Mouse (Mus musculus) spleen, adult 18-20 months (tissue): ENCODE measurements around the gene Cfb.

ENCODE experiments used
- DNase-seq, 2 experiments: peaks; one replicate each; pipeline ENCODE4 v3.0.0; 2022; ENCODE audit warnings: mixed read lengths in 2 of 2

Cfb gene

DNA sequence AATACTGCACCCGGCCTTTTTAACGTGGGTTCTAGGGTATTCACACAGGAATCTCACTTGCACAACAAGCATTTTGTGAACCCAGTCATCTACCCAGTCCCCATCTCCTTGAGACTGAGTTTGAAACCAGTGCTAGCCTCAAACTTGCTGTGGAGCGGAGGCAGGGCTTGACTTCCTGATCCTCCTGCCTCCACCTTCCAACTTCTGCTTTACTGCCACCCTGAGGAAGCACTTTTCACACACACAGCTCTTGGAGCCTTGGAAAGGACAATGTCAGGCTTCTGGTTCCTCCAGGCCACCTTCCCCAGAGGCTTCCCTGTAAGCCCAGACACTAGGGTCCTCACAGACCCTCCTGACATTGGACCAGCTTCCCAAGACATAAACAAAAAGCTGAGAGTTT lies 21.0 kb upstream of the Cfb start:
- no peak for DNase-seq

DNA sequence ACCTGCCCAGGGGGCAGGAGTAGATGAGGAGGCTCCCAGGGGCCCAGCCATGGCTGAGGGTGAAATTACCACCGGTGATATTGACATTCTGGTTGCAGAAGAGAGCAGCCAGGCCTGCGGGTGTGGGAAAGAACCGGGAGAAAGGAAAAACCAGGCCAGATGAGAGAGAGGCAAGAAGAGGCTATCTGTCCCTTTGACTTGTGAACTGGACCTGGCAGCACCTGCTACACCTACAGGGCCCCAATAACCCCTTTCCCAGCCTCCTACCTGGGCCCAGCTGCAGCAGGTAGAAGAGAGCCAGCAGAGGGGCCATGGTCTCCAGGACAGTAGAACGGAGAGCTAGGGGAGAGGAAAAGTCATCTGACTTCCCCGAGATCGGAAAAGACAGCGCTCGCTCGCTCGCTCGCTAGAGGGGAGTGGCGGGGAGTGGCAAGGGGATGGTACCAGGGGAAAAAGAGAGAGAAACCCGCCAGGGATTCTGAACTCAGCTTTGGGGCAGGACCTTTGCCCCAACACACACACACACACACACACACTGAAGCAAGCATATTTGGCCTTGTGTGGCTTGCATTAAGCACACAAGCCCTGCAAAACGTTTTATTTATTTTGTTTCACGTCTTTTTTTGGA lies 19.5 kb upstream of the Cfb start, which contains the start of gene Gm20547:
Gene Gm20547, minus strand, starts transcription at position 360 of the 628 bp plus-strand sequence.
- DNase-seq = no peak

DNA sequence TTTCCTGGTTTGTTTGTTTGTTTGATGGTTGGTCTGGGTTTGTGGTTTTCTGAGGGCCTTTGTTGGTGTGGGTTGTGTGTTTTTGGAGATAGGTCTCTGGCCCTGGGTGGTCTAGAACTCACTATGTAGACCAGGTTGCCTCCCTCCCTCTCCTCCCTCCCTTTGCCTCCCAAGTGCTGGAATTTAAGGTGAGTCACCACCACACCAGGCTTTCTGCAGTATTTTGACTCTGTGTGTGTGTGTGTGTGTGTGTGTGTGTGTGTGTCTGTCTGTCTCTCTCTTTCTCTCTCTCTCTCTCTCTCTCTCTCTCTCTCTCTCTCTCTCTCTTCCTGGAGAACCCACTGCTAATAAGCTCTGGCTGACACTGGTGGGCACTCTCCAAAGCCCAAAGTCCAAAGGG lies 18.8 kb upstream of the Cfb start:
- no peak for DNase-seq

DNA sequence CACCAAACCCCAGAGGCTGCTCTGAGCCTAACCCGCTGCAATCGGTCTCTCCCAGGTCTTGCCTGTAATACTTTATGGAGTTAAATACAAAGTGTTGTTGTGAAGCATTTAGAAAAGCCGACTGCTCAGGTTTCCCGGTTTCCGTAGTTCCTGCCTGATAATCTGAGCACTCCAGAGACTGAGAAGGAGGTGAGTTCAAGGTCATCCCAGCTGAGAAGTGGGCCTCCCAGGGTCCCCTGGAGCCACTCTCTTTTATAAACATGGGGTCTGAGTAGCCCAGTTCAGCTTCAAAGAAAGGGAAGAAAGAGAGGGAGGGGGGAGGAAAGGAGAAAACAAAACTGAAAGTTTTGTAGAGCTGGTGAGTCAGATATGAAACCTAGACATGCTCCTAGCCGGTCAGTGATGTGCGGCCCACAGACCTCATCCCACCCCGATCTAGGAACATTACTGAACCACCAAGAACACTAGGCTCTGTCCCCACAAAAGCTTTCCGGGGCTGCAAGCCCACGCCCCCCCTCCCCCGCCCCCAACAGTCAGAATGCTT lies 17.1 kb upstream of the Cfb start, which contains the start of gene Zbtb12:
Gene Zbtb12, plus strand, starts transcription at position 148 of the 544 bp plus-strand sequence.
- no peak for DNase-seq

DNA sequence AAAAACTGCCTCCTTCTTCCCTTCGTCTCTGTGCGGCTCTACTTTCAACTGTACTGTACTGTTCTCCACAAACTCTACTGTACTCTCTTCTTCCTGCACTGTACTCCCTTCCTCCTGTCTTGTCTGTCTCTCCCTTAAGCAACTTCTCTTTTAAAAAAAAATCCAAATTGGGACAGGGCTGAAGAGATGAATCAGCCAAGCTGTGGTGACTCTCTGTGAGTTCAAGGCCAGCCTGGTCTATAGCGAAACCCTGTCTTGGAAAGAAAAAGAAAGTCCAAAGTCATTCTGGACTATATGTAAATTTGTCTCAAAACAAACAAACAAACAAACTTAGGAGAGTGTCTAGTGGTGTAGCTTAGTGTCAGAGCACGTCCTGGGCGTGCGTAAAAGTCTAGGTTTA lies 12.0 kb upstream of the Cfb start:
- DNase-seq = no peak

DNA sequence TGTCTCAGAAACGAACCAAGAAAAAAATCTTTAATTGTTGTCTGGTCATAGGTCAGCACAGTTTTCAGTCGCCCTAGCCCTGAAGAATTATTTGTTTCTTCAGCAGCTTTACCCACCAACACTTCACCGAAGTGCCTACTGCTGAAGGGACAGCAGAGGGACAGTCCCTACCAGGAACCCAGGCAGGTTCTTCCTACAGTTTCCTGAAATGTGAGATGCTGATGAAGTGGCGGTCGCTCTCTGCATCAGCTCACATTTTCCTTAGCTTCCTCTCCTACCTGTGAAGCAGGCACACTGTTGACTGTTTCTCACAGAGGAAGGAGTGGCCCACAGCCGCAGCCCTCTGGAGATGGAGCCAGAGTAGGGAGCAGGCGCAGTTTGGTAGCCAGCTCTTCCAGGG lies 3.7 kb upstream of the Cfb start:
- DNase-seq = no peak

DNA sequence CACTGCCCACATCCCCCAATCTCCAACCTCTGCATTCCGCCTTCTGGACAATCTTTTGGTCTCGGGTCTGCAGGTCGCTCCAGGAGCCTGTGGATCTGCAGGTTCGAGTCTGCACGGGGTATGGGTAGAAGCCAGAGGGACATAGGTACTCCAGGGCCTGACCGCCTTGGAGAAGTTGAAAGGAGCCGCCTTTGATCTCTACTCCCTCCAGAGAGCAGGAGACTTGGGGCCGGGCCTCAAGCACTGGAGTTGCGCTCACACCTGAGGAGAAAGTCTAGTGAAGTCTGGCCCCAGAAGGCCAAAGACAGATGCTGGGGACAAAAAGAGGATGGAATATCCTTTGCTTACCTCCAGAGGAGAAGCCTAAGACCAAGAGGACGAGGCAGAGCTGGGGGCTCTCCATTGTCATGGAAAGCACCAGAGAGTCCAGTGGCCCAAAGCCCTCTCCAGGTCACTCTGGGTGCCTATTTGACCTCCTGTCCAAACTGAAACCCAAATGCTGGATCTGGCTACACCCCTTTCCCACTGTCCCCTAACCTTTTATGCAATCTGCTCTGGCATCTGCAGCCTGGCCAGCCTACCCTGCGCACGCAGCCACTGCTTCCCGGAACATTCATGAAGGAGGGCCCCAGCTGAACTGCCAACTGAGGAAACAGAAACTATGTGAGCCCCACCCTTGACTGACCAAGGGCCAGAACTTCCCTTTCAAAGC lies 458 bp downstream of the Cfb start:
- DNase-seq = no peak

DNA sequence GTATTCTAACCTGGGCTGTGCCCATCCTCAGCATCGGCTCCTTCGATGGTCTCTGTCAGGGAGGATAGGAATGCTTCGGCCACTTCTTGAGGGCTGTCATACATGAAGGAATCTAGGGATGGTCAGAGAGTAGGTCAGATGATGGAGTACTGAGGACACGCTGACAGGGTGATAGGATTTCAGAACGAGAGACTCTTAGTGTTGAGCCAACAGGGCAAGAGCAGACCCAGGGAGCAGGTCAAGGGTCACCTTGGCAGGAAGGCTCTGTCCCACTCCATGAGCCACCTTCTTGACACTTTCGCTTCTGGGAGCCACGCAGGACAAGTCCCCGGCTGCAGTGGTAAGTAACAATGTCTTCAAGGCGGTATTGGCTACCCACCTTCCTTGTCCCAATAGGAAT lies 1.8 kb downstream of the Cfb start:
- DNase-seq = no peak

DNA sequence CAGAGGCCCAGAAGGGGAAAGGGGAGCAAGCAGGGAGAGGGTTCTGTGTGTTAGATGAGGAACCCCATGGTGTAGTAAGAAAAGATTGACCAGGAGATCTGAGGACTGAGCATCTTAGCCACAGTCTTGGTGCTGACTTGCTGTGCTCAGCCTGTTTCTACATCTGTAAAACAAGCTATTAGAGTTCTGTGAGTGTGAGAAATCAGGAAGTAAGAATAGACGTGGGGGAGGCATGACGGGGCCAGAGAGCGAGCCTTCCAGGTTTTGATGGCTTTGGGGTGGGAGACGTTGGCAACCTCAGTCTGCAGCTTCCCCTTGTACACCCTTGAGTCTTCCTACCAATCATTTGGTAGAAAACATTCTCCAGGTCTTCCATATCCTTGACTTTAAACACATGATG lies 3.6 kb downstream of the Cfb start:
- no peak for DNase-seq

DNA sequence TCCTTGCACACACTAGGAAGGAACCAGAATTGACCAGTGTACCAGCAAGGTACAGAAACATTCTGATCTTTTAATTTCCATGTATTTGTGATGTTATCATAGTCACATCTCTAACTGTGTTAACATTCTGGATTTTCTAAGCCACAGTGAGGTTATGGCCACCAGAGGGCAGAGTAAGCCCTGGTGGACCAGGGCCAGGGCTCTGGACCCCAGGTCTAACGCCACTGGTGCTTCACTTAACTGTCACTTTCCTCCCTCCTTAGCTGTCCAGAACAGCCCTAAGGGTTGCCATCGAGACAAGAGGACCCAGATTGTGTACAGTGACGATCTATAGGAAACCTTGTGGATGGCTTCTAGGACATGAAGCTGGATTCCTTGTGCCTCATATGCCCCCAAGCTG lies 6.5 kb downstream of the Cfb start:
- peak in 1 of 2 experiments; percentile 67 for DNase-seq

DNA sequence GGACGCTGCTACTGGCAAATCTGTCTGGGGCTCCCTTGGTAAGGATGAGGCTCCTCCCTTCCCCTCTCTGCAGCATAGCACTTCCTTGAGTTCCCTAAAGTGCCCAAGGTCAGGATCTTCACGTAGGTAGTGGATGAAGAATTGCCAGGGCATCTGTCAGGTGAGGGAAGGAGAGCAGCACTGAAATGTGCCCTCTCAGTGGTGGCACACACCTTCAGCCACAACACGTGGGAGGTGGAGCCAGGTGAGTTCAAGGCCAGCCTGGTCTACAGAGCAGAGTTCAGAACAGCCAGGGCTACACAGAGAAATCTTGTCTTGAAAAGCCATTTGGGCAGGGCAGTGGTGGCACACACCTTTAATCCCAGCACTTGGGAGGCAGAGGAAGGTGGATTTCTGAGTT lies 7.6 kb downstream of the Cfb start:
- no peak for DNase-seq

DNA sequence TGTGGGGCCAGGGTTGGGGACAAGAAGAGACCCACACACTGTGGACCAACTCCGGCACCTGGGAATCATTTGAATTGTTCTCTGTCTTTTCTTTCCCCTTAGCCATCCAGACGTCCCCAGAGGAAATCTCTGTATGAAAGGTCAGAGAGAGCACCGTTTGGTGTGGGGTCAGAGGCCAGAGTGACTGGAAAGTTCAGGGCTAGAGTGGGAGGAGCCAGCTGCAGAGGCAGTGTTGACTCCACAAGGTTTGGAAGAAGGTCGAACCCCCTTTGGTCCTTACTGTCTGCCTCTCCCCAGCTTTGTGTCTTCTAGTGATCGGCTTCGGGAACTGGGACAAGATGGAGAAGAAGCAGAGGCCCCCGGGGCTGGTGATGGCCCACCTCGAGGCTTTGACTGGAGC lies 8.8 kb downstream of the Cfb start:
- no peak for DNase-seq

DNA sequence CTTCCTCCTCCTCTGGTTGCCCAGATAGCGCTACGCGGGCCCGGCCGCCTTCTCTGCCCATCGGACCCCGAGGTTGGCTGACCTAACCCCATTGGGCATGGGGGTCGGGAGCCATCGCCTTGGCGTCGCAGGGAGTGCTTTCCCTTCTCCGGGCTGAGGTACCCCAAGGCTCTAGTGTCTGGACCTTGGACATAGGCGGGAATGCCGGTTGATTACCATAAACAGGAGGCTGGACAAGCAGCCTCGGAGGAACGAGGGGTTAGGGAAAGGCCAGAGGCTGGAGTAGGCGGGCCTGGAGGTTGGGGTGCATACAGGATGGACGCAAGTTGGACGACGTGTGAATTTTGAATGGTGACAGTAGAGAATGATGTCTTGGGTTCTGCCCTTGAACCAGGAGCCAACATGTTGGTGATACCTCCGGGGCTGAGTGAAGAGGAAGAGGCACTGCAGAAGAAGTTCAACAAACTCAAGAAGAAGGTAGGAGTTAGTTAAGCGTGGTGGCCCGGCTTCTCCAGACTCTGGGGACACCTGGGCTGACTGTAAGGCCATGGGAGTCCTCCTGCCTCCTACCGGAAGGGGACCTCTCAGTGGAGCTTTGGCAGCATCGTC lies 11.7 kb downstream of the Cfb start:
- DNase-seq = no peak

DNA sequence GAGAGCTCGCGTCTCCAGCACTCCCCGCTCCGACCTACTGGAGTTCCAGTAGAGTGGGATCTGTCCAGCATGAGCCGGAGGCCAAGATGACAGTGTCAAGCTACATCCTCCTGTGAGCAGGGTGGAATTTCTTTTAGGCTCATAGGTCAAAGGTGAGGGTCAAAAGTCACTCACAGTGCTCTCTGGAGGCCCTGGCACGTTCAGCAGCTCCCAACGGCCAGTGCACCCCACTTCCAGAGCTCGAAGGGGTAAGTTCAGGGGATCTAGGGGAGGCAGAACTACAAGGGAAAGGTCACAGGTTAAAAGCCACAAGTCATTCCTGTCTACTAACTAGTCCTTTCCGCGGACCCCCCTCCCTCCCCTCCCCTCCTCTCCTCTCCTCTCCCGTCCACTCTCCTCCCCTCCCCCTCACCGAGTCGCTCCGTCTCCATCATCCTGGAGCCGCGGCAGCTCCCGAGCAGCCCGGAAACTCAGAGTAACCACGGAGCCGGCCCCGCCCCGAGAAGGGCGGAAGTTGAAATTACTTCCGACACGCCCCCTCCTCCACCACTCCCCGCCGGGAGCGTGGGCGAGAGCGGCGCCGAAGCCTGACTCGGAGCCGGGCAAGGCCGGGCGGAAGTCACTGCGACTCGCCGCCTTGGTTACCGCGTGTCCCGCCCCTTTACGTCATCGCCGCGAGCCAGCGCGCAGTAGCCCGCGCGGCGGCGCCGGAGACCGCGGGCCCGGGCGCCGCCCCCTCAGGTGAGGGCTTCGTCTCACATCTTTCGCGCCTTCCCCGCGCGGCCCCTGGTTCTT lies 12.4 kb downstream of the Cfb start, which contains the start of the genes Skiv2l and Nelfe:
Gene Skiv2l, minus strand, starts transcription at position 489 of the 795 bp plus-strand sequence.
Gene Nelfe, plus strand, starts transcription at position 670 of the 795 bp plus-strand sequence.
- peak; percentile 97 for DNase-seq

DNA sequence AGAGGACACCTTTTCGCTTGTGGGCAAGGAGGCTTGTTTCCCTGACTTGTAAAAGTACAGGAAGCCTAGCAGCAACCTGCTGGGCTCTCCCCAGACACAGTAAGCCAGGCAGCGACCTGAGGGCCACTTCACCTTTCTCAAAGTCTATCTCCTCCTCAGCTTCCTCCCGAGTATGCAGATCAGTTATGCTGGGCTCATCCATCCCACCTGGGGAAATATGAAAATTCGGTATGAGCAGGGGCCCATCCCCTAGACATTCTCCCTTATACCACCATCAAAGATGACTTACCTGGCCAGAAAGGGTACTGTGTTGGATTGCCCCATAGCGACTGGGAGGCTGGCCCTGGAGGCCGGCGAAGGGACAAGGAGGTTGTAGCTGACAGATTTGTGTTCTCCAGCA lies 14.7 kb downstream of the Cfb start:
- DNase-seq = no peak

DNA sequence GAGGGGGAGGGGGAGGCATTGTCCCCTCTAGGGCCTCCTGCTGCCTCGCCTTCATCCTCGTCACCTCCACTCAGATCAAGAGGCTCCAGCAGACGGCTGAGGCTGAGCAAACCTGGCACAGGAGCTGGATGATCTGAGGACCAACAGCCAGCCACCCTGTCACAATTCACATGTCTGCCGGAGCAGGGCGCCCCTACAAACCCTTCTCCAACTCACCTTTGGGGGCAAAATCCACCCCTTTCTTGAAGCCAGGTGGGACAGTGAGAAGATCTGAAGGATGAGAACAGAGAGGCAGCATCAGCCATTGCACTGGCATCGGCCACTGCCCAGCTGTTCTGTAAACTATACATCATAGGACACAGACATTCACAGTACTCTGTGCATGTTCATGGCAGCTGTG lies 15.1 kb downstream of the Cfb start:
- DNase-seq = no peak

DNA sequence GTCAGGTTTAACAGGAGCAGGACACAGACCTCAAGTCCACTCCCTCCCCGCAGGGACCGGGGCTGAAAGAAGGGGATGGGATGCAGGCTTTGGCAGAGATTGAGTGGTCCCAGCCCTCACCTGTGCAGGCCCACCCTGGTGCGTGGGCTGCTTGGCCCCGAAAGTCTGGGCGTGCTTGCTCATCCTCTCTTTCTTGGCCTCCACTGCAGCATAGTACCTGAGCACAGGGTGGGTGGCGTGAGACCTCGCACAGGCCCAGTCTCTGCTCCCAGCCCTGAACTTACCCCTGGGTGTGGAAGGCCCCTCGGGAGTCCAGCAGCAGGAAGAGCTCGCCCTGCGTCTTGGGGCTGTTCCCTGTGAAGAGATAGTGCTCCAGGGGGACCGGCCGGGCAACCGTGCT lies 17.4 kb downstream of the Cfb start:
- DNase-seq = no peak

DNA sequence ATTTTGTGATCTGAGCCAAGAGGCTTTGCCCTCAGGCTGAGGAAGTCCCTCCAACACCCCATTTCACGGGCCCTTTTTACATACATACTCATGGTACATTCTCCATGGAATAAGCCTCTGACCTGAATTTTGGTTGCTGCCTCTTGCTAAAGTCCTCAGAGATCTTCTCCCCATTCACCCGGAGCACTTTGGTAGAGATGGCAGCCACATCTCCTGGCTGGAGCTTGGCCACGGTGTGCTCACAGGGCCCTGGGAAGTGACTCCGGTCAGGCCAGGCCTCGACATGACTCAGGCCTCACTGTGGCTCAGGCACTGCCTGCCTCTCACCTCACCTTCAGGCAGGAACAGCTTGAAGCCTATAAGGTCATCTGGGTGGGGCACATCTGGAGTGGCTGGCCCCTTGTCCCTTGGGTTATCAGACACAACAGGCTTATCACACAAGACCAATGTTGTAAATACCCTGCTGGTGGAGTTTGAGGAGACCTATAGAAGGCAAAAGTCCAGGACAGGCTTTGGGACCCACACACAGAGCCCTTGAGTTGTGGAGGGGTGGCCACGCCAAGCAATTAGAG lies 21.5 kb downstream of the Cfb start:
- DNase-seq = no peak

DNA sequence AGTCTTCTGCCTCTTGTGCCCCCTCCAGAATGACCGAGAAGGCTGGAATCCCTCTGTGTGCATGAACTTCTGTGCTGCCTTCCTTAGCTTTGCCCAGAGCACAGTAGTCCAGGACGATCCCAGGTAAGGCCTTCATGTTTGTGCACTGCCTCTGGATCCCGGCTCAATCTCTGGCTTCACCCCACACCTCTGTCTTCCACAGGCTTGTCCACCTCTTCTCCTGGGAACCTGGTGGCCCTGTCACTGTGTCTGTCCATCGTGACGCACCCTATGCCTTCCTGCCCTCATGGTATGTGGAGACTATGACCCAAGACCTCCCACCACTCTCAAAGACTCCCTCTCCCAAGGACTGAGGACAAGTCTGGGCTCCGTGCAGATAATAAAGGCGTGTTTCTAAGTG lies 23.5 kb downstream of the Cfb start:
- no peak for DNase-seq

DNA sequence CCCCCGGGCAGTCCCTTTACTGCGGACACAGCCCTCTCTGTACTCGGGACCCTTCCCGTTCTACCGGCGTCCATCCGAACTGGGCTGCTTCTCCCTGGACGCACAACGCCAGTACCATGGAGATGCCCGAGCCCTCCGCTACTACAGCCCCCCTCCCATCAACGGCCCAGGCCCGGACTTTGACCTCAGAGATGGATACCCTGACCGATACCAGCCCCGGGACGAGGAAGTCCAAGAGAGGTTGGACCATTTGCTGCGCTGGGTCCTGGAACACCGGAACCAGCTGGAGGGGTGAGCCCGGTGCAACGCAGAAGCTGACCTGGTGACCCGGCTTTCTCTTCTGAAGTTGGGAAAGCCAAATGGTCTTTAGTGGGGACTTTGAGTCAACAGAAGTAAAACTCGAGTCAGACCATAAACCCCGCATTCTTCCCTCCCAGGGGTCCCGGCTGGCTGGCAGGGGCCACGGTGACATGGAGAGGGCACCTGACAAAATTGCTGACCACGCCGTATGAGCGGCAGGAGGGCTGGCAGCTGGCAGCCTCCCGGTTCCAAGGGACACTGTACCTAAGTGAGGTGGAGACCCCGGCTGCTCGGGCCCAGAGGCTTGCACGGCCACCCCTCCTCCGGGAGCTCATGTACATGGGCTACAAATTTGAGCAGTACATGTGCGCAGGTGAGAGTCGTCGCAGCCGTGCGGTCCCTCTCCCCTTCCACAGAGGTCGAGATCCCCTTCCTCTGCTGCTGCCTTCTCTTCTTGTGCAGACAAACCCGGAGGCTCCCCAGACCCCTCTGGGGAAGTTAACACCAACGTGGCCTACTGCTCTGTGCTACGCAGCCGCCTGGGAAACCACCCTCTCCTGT lies 24.6 kb downstream of the Cfb start:
- peak in 1 of 2 experiments; percentile 18 for DNase-seq

DNA sequence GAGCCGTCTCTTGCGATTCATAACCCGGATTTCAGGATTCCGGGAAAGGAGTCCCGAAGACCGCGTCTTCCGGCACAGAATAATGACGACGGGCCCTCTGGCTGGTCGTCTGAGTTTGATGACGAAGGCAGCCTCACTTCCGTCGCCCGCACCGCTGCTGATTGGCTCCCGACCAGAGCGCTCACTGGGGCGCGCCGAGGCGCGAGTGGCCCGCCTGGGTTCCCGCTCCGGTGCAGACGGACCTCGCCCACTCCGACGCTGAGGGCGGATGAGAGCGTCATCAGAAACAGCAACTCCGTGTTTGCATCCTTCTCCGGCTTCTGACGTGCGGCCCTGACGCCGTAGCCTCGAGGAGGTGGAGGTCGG lies 25.5 kb downstream of the Cfb start, which contains the start of the genes Stk19 and Dxo:
Gene Stk19, minus strand, starts transcription at position 90 of the 366 bp plus-strand sequence.
Gene Dxo, plus strand, starts transcription at position 164 of the 366 bp plus-strand sequence.
- peak; percentile 88 to 89 for DNase-seq
